Mouse (Mus musculus) megakaryocyte, embryonic 14.5 days (primary cell): ENCODE results near the gene Gm42906.

Source experiments
- FLI1 ChIP-seq: IDR thresholded peaks from 2 replicates; pipeline ENCODE4 v1.6.1; 2012; ENCODE audit warnings: low read length, inconsistent platforms, mixed read lengths
- GATA1 ChIP-seq: IDR thresholded peaks from 3 replicates; pipeline ENCODE4 v1.6.1; 2012; ENCODE audit warnings: mixed read lengths, low read length, inconsistent platforms, borderline replicate concordance

DNA sequence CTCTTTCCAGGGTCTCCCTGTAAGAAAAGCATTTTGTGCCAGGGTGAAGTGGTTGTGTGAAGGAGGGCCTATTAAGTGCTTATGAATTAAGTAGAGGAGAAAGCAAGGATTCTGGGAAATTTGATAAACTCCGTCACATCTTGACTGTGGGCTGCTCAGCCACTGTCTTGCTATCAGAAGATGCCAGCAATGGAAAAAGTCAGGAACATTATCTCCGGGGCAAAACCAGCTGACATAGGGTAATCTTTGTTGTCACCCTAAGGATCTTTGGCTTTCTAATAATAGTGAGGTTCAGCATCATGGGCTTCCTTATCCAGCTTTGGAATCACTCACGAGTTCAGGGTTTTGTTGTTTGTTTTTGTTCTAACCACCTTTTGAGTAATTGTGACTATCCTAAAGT, 14.3 kb downstream of the Gm42906 start:
- TF ChIP-seq GATA1 = no peak
- TF ChIP-seq FLI1 = no peak
